Mouse (Mus musculus) MEL (cell line): ENCODE data around the gene Cenpl. TPM values are rescaled to one million over a fixed set of nuclear protein-coding genes. Genes with fewer than 3 reads are reported as not detected.
A peak's percentile ranks its signal among the peaks of the same experiment; 100 is the strongest.

Source experiments
- DNase-seq: peaks from one replicate; pipeline ENCODE4 v3.0.0; 2011; ENCODE audit warnings: low read depth, low spot score
- H3K27ac ChIP-seq: 2 replicates; pipeline ENCODE4 v1.5.1; 2012; ENCODE audit warnings: low read depth, mild to moderate bottlenecking, control low read depth, low read length, moderate library complexity; ENCODE audit not compliant: control insufficient read depth
- H3K27me3 ChIP-seq, 2 experiments: fragments of 150-350 bp in 1 of 2; sonication (generic) in 1 of 2; 2 replicates each; pipeline ENCODE4 v1.6.1; 2012; ENCODE audit warnings: low read length in 2 of 2, mild to moderate bottlenecking in 2 of 2, improper control_type of control experiment in 1 of 2, moderate library complexity in 1 of 2; ENCODE audit not compliant: insufficient read depth in 2 of 2, control insufficient read depth in 1 of 2
- H3K36me3 ChIP-seq, 2 experiments: 2 replicates each; pipeline ENCODE4 v1.6.1; 2012 to 2014; ENCODE audit warnings: low read length in 2 of 2, improper control_type of control experiment in 1 of 2, inconsistent platforms in 1 of 2, mild to moderate bottlenecking in 1 of 2; ENCODE audit not compliant: insufficient read depth in 2 of 2, control insufficient read depth in 1 of 2
- H3K4me1 ChIP-seq, 2 experiments: fragments of 150-350 bp in 1 of 2; sonication (generic) in 1 of 2; 2 replicates each; pipeline ENCODE4 v1.6.1; 2012; ENCODE audit warnings: low read length in 2 of 2, improper control_type of control experiment in 1 of 2, mild to moderate bottlenecking in 1 of 2; ENCODE audit not compliant: insufficient read depth in 2 of 2, control insufficient read depth in 1 of 2
- H3K4me3 ChIP-seq, 2 experiments: fragments of 150-350 bp in 1 of 2; sonication (generic) in 1 of 2; 2 replicates each; pipeline ENCODE4 v1.5.1; 2012; ENCODE audit warnings: low read depth in 2 of 2, low read length in 2 of 2, mild to moderate bottlenecking in 2 of 2, moderate library complexity in 2 of 2, control low read depth in 1 of 2, improper control_type of control experiment in 1 of 2; ENCODE audit not compliant: control insufficient read depth in 1 of 2, insufficient read depth in 1 of 2
- H3K79me2 ChIP-seq: 2 replicates; pipeline ENCODE4 v1.6.1; 2012; ENCODE audit warnings: mild to moderate bottlenecking, low read length, moderate library complexity; ENCODE audit not compliant: control insufficient read depth, poor library complexity, insufficient read depth
- H3K9ac ChIP-seq: 2 replicates; pipeline ENCODE4 v1.6.1; 2012; ENCODE audit warnings: low read depth, mild to moderate bottlenecking, control low read depth, low read length, moderate library complexity; ENCODE audit not compliant: control insufficient read depth, poor library complexity, severe bottlenecking
- H3K9me3 ChIP-seq: fragments of 150-350 bp; sonication (generic); replicated peaks from 2 replicates; pipeline ENCODE4 v1.6.1; 2012; ENCODE audit warnings: mild to moderate bottlenecking, low read length, improper control_type of control experiment, moderate library complexity; ENCODE audit not compliant: insufficient read depth
- BHLHE40 ChIP-seq: IDR thresholded peaks from 2 replicates; pipeline ENCODE4 v1.6.1; 2012; ENCODE audit warnings: low read depth, mild to moderate bottlenecking, inconsistent platforms, low read length, improper control_type of control experiment, borderline replicate concordance
- CHD1 ChIP-seq: IDR thresholded peaks from 2 replicates; pipeline ENCODE4 v1.6.1; 2012; ENCODE audit warnings: low read depth, mild to moderate bottlenecking, inconsistent platforms, low read length, improper control_type of control experiment
- ETS1 ChIP-seq: IDR thresholded peaks from 2 replicates; pipeline ENCODE4 v1.6.1; 2012; ENCODE audit warnings: low read depth, mild to moderate bottlenecking, inconsistent platforms, low read length, improper control_type of control experiment, moderate library complexity
- JUND ChIP-seq: IDR thresholded peaks from 2 replicates; pipeline ENCODE4 v1.6.1; 2011; ENCODE audit warnings: low read depth, mild to moderate bottlenecking, improper control_type of control experiment, low read length
- MAZ ChIP-seq: IDR thresholded peaks from 2 replicates; pipeline ENCODE4 v1.6.1; 2012; ENCODE audit warnings: low read depth, mild to moderate bottlenecking, inconsistent platforms, low read length, improper control_type of control experiment
- POLR2A ChIP-seq, 2 experiments: IDR thresholded peaks; 2 replicates each; pipeline ENCODE4 v1.6.1; 2011 to 2012; ENCODE audit warnings: low read length in 2 of 2, mild to moderate bottlenecking in 2 of 2, control low read depth in 1 of 2, improper control_type of control experiment in 1 of 2, low read depth in 1 of 2, moderate library complexity in 1 of 2; ENCODE audit not compliant: control insufficient read depth in 1 of 2, insufficient read depth in 1 of 2, poor library complexity in 1 of 2
- POLR2AphosphoS5 ChIP-seq: IDR thresholded peaks from 2 replicates; pipeline ENCODE4 v1.6.1; 2012; ENCODE audit warnings: low read depth, borderline replicate concordance, mild to moderate bottlenecking, inconsistent platforms, low read length, moderate library complexity, mixed read lengths
- RAD21 ChIP-seq: IDR thresholded peaks from 2 replicates; pipeline ENCODE4 v1.6.1; 2011; ENCODE audit warnings: mild to moderate bottlenecking, low read depth, low read length, improper control_type of control experiment
- SIN3A ChIP-seq: IDR thresholded peaks from 2 replicates; pipeline ENCODE4 v1.6.1; 2012; ENCODE audit warnings: low read length, improper control_type of control experiment, inconsistent platforms
- TBP ChIP-seq: IDR thresholded peaks from 2 replicates; pipeline ENCODE4 v1.8.0; 2011; ENCODE audit warnings: low read depth, low read length, improper control_type of control experiment
- USF1 ChIP-seq: IDR thresholded peaks from 2 replicates; pipeline ENCODE4 v1.6.1; 2014; ENCODE audit warnings: low read depth, mild to moderate bottlenecking, inconsistent platforms, low read length, improper control_type of control experiment, moderate library complexity
- polyA plus RNA-seq, 2 experiments: library from polyadenylated mRNA; stranded (reverse) in 1 of 2; unstranded in 1 of 2; fragments of >175 nt in 1 of 2; fragments of >200 nt in 1 of 2; gene quantifications; 2 replicates each; pipeline versions ENCODE4 v1.2.1 to v1.2.4; 2012; ENCODE audit warnings: low replicate concordance in 2 of 2, low read depth in 1 of 2; ENCODE audit not compliant: insufficient read length in 2 of 2, insufficient read depth in 1 of 2, missing spikeins in 1 of 2
- total RNA-seq: library from RNA; depleted of rRNA; stranded (reverse); fragments of 300-350 nt; gene quantifications from 2 replicates; pipeline ENCODE4 v1.2.3, GENCODE M21; 2012

Gene Cenpl
- total and polyA plus RNA-seq, 3 experiments = 6.2 to 16.9 TPM; not detected in 1

GRCm38 (mm10) chr1:161036411-161036841 is 34.1 kb upstream of the Cenpl start:
- peak; percentile 75 for DNase-seq
- peaks cover 9 to 27% of the 10 kb centered on the region in 2 experiments for H3K36me3 ChIP-seq
- peaks cover 44% of the 10 kb centered on the region for H3K79me2 ChIP-seq
- no peaks in the 10 kb centered on the region for H3K27me3 ChIP-seq
- H3K4me1 ChIP-seq = peaks cover 0 to 6% of the 10 kb centered on the region in 2 experiments; a peak in 1 of 4 replicates
- H3K27ac ChIP-seq = peak overlapping the region; percentile 99
- H3K4me3 ChIP-seq = peak overlapping the region; percentile 65 to 93
- peak overlapping the region; percentile 98 for H3K9ac ChIP-seq
- no peaks in the 10 kb centered on the region for H3K9me3 ChIP-seq
- peak; percentile 72; the same call in 1 of the 2 replicates for TF ChIP-seq POLR2AphosphoS5
- TF ChIP-seq POLR2A (IDR thresholded peaks at IDR 0.05; ENCODE audit: control insufficient read depth in 1 of 2, insufficient read depth in 1 of 2, low read depth in 1 of 2, low read length in 2 of 2, poor library complexity in 1 of 2) = peak in 1 of 2 experiments; percentile 74; a peak in 2 of 4 replicates
- TF ChIP-seq CHD1 = no peak
- TF ChIP-seq, all 39 proteins: peak for 2

- Histone ChIP-seq H3K9me3 (no peaks in the 10 kb centered on the region), H3K79me2 (peaks cover 42% of the 10 kb centered on the region), H3K4me1 (peaks cover 0 to 5% of the 10 kb centered on the region in 2 experiments; a peak in 1 of 4 replicates), H3K27ac (peak overlapping the region; percentile 99), H3K4me3 (peak overlapping the region; percentile 65 to 93), H3K27me3 (no peaks in the 10 kb centered on the region), H3K36me3 (peaks cover 4 to 27% of the 10 kb centered on the region in 2 experiments), H3K9ac (peak overlapping the region; percentile 98)
- no peak for TF ChIP-seq CHD1
- peak; percentile 42; the same call in 1 of the 2 replicates for TF ChIP-seq TBP
- no peak for TF ChIP-seq MAZ
- DNase-seq = peak; percentile 62
These were observed 33.5 kb upstream of the Cenpl start for GRCm38 (mm10) chr1:161037026-161037425.

- peak overlapping the region; percentile 57 to 65 for H3K4me3 ChIP-seq
- H3K79me2 ChIP-seq = peaks cover 38% of the 10 kb centered on the region
- peaks cover 4 to 27% of the 10 kb centered on the region in 2 experiments for H3K36me3 ChIP-seq
- H3K27me3 ChIP-seq = no peaks in the 10 kb centered on the region
- H3K9me3 ChIP-seq = no peaks in the 10 kb centered on the region
- peak overlapping the region; percentile 98 for H3K9ac ChIP-seq
- peak overlapping the region; percentile 78 for H3K27ac ChIP-seq
- H3K4me1 ChIP-seq = 0 out of 4 replicates have a peak, but pooled peaks cover 0 to 3% of the 10 kb centered on the region in 2 experiments
- DNase-seq = peak; percentile 59
- TF ChIP-seq RAD21 = no peak
- no peak for TF ChIP-seq USF1
- no peak for TF ChIP-seq JUND
- no peak for TF ChIP-seq BHLHE40
- TF ChIP-seq SIN3A = no peak
- no peak for TF ChIP-seq ETS1
These were observed 32.9 kb upstream of the Cenpl start for GRCm38 (mm10) chr1:161037599-161037998.
